Mouse (Mus musculus): ENCODE measurements at regions not wholly inside any gene's neighbourhood (a gene's known extent, or its start where the extent isn't known, plus 50 kb on each side); places are given as distances from the start of the nearest gene placed in this dataset.

DNA sequence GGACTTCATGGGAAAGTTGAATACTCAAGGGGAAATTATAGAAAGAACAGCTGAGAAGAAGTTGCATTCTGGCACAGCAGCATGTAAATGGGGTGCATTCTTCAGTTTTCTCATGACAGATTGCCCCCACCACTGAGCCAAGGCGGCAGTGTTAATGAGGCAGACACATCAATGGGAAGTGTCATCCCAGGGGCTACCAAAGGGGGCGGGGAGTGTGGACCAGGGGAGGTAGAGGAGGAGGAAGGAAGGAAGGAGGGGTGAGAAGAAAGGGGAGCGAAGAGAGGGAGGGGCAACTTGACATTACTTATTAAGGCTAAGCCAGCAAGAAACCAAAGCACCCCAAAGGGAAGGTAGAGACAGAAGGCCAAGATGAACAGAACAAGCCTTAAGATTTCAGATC is 419.4 kb upstream of the Atp11b start:
- Histone ChIP-seq H3K9ac (no peak overlapping the region), H3K4me2 (no peak overlapping the region), H3K9me3 (replicated peaks) (no peaks in the 10 kb centered on the region), H3K36me3 (no peaks in the 10 kb centered on the region), H3K4me1 (0 out of 2 replicates have a peak, but pooled peaks cover 5% of the 10 kb centered on the region), H3K27ac (no peak overlapping the region), H3K27me3 (peaks cover 12% of the 10 kb centered on the region; the same call in 1 of the 2 replicates), H3K4me3 (replicated peaks) (no peak overlapping the region)
- 45% methylated on average over 3 of the region's 3 CpGs for WGBS
- ATAC-seq (replicated peaks; ENCODE audit: low FRiP score): no peak

DNA sequence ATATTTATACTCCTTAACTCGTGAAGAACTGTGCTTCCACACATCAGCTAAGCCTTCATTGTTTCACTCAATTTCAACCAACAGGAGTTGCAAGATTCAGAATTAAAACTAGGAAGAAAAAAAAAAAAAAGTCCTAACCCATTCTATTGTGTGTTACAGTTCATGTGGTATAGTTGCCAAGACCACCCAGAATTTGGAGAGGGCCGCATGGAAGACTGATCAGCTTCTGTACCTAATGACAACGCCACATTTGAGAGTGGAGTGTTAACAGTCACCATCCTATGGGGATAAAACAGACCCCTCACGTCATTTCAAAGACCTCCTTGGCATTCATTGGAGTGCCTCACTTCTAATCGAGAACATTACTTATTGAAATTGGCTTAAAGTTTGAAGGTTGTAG is 418.1 kb upstream of the Atp11b start:
- H3K9ac ChIP-seq: no peak overlapping the region
- ATAC-seq (replicated peaks; ENCODE audit: low FRiP score): no peak
- no peak overlapping the region for H3K27ac ChIP-seq
- peaks cover 15% of the 10 kb centered on the region; the same call in 1 of the 2 replicates for H3K27me3 ChIP-seq
- H3K4me1 ChIP-seq: peaks cover 12% of the 10 kb centered on the region
- H3K9me3 ChIP-seq (replicated peaks): no peaks in the 10 kb centered on the region
- H3K4me3 ChIP-seq (replicated peaks): no peak overlapping the region
- no peak overlapping the region for H3K4me2 ChIP-seq
- WGBS: 60% methylated on average over 5 of the region's 5 CpGs
- no peaks in the 10 kb centered on the region for H3K36me3 ChIP-seq

DNA sequence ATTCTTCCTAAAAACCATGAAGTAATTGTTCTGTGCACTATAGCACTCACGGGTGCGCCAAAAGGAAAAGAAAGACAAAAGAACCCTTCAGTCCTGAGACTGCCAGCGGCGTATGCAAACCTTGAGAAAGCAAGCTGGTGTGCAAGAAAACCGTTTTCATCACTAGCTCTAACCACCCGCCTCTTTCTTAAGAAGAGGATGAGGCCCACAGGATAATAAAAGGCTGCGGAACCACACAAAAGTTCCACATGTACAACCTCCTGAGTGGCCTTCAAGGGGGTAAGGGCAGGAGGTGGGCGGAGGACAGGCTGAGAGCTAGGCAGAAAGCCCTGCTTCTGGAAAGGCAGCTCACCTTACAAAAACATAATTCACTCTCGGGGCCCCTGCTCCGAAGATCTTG is 413.4 kb upstream of the Atp11b start:
- peak overlapping the region; percentile 81 for H3K4me2 ChIP-seq
- peaks cover 20% of the 10 kb centered on the region for H3K4me1 ChIP-seq
- 0 out of 2 replicates have a peak overlapping the region, but pooled peaks have one; percentile 62 for H3K27ac ChIP-seq
- no peaks in the 10 kb centered on the region for H3K36me3 ChIP-seq
- peak; percentile 58 for ATAC-seq (replicated peaks; ENCODE audit: low FRiP score)
- whole genome bisulfite sequencing: 9% methylated on average over 10 of the region's 10 CpGs
- H3K9ac ChIP-seq: peak overlapping the region; percentile 44
- H3K9me3 ChIP-seq (replicated peaks): no peaks in the 10 kb centered on the region
- H3K27me3 ChIP-seq: peaks cover 3% of the 10 kb centered on the region; the same call in 1 of the 2 replicates
- H3K4me3 ChIP-seq (replicated peaks): peak overlapping the region; percentile 50

DNA sequence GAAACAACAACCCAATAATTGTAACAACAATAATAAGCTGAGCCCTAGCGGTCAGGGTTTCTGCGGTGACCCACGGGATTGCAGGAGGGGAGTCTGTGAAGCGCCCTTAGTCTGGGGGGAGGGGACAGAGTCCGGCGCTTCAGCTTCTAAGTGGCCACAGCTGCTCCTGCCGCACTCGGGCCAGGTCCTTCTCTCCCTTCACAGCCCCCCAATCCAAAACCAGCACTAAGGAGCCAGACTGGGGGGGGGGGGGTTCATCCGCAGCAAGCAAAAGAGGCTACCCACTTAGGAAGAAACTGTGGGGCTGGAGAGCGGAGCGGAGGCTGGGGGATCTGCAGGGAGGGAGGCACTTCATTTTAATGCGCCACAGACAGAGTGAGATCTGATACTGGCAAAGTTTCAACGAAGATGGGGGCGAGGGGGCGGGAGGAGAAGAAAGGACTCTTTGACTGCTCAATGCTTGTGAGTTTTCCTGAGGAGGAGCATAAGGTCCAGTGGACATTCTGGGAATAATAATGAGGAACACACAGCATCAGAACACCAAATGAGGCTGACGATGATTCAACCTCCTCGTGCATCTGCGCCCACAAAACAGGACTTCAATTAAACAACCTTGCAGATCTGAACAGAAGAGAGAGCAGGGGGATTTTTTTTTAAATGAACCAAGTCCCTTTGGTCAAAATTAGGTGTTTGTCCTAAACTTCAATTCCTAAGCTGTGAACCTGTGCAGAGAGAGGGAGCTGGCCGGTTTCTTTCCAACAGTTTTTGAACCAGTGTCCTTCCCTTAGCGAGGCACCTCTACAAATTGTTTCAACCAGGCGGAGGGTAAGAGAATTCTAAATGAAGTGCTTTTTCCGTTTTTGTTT is 412.7 kb upstream of the Atp11b start:
- H3K9ac ChIP-seq: peak overlapping the region; percentile 44
- peak; percentile 82 for ATAC-seq (replicated peaks; ENCODE audit: low FRiP score)
- peaks cover 20% of the 10 kb centered on the region for H3K4me1 ChIP-seq
- H3K36me3 ChIP-seq: no peaks in the 10 kb centered on the region
- H3K27me3 ChIP-seq: peaks cover 3% of the 10 kb centered on the region; the same call in 1 of the 2 replicates
- H3K27ac ChIP-seq: peak overlapping the region; percentile 62; the same call in 1 of the 2 replicates
- H3K4me2 ChIP-seq: peak overlapping the region; percentile 81
- peak overlapping the region; percentile 50 for H3K4me3 ChIP-seq (replicated peaks)
- H3K9me3 ChIP-seq (replicated peaks): no peaks in the 10 kb centered on the region
- 3% methylated on average over 22 of the region's 22 CpGs for WGBS

DNA sequence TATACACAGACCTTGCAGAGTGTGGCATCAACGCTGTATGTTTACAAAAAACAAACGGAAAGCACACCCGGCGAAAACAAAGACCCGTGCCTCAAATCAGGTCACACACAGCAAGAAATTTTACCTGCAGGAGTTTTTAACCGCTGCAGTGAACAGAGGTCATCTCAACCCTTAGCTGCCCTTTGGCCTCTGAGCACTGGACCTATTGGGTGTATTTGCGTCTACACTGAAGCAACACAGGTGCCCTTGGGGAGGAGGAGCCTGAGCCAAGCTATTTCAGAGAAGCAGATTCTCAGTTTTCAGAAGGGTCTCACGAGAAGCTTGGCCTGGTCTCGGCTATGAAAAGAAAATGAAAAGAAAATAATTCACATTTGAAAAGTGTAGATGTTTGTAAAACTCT is 412.1 kb upstream of the Atp11b start:
- H3K9me3 ChIP-seq (replicated peaks): no peaks in the 10 kb centered on the region
- peak overlapping the region; percentile 81 for H3K4me2 ChIP-seq
- no peak overlapping the region for H3K9ac ChIP-seq
- no peaks in the 10 kb centered on the region for H3K36me3 ChIP-seq
- ATAC-seq (replicated peaks; ENCODE audit: low FRiP score): no peak
- peaks cover 20% of the 10 kb centered on the region for H3K4me1 ChIP-seq
- peak overlapping the region; percentile 60; the same call in 1 of the 2 replicates for H3K27ac ChIP-seq
- H3K4me3 ChIP-seq (replicated peaks): peak overlapping the region; percentile 50; the same call in 1 of the 2 replicates
- peaks cover 3% of the 10 kb centered on the region; the same call in 1 of the 2 replicates for H3K27me3 ChIP-seq
- 14% methylated on average over 9 of the region's 9 CpGs for WGBS

DNA sequence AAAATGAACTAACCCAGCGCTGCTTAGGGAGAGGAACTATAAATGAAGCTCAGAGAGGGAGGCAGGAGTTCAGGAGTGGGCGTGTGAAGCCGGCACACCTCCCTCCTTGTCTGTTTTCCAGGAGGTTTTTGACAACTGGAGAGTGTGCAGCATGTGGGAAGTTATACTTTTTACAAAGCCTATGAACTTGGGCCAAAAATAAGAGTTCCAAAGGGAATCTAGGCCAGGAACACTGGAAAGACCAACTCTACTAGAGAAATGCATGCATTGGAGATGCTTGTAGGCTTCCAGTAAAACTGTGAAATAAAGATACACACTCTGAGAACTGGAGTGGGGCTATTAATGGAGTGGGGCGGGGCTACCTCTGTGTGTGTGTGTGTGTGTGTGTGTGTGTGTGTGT is 411.3 kb upstream of the Atp11b start:
- ATAC-seq (replicated peaks; ENCODE audit: low FRiP score): 0 out of 2 replicates have a peak, but pooled peaks have one; percentile 30
- Histone ChIP-seq H3K9ac (no peak overlapping the region), H3K27ac (no peak overlapping the region; the same call in 1 of the 2 replicates), H3K4me2 (no peak overlapping the region), H3K4me1 (peaks cover 20% of the 10 kb centered on the region), H3K36me3 (no peaks in the 10 kb centered on the region), H3K9me3 (replicated peaks) (no peaks in the 10 kb centered on the region), H3K27me3 (peaks cover 3% of the 10 kb centered on the region; the same call in 1 of the 2 replicates), H3K4me3 (replicated peaks) (no peak overlapping the region)
- 53% methylated on average over 4 of the region's 4 CpGs for WGBS

DNA sequence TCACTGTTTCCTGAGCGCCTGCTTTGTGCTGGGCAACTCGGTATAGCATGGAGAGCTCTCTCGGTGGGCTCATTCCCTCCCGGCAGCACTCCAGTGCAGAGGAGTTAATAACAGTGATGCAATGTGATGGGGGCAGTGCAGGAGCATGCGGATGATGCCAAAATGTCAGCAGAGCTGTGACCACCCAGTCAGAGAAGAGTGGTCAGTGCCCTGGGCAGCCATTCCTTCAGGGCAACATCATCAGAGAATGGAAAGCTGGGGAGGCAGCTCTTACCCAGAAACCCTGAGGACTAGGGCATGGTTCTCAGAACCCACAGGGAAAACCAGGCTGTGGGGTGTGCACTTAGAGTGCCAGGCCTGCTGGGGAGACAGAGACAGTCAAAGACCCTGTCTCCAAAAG is 410.0 kb upstream of the Atp11b start:
- Histone ChIP-seq H3K27me3 (peaks cover 3% of the 10 kb centered on the region; the same call in 1 of the 2 replicates), H3K4me2 (no peak overlapping the region), H3K4me1 (peaks cover 20% of the 10 kb centered on the region), H3K36me3 (no peaks in the 10 kb centered on the region), H3K27ac (no peak overlapping the region), H3K4me3 (replicated peaks) (no peak overlapping the region), H3K9me3 (replicated peaks) (no peaks in the 10 kb centered on the region), H3K9ac (no peak overlapping the region)
- no peak for ATAC-seq (replicated peaks; ENCODE audit: low FRiP score)
- 71% methylated on average over 5 of the region's 5 CpGs for WGBS

DNA sequence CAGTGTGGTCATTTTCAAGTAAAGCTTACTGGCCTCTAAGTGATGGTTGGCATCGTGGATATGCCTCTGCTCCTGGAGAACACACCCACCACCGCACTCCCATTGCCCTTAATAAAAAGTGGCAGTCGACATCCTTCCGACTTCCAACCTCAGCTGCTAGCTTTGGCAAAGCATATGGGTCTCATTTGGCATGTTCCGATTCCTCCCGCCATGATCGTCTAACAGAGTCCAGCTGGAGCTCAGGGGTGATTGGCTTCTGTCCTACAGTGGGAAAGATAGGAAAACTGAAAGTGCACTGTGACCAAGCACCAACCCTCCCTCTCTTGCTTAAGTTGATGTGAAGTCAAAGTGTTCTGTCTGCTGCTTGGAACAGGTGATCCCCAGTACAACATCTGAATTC is 404.8 kb upstream of the Atp11b start:
- Histone ChIP-seq H3K4me2 (no peak overlapping the region), H3K36me3 (no peaks in the 10 kb centered on the region), H3K9ac (no peak overlapping the region), H3K27me3 (no peaks in the 10 kb centered on the region), H3K4me3 (replicated peaks) (no peak overlapping the region), H3K4me1 (no peaks in the 10 kb centered on the region), H3K9me3 (replicated peaks) (no peaks in the 10 kb centered on the region), H3K27ac (no peak overlapping the region)
- no peak for ATAC-seq (replicated peaks; ENCODE audit: low FRiP score)
- WGBS: 81% methylated on average over 7 of the region's 7 CpGs

DNA sequence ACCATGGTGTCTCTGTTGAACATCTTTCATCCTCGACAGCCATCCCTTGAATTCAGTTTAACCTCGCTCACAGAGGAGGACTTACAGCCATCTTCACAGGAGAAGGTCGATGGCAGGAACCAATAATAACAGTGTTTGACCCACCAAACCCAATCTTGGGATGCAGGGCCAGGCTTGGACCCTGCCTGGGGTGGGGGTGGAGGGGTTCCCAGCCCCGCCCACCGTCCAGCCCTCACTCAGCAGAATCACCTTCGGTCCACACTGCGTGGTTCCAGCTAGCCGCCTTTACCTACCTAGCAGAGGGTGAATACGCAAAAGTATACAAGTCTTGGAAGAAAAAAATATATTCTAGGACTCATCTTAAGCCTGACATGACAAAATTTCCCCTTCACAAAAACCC is 400.5 kb upstream of the Atp11b start:
- WGBS: 83% methylated on average over 9 of the region's 9 CpGs
- Histone ChIP-seq H3K9me3 (replicated peaks) (no peaks in the 10 kb centered on the region), H3K4me3 (replicated peaks) (no peak overlapping the region), H3K9ac (no peak overlapping the region), H3K36me3 (no peaks in the 10 kb centered on the region), H3K4me2 (no peak overlapping the region), H3K4me1 (0 out of 2 replicates have a peak, but pooled peaks cover 5% of the 10 kb centered on the region), H3K27ac (no peak overlapping the region), H3K27me3 (no peaks in the 10 kb centered on the region)
- no peak for ATAC-seq (replicated peaks; ENCODE audit: low FRiP score)

DNA sequence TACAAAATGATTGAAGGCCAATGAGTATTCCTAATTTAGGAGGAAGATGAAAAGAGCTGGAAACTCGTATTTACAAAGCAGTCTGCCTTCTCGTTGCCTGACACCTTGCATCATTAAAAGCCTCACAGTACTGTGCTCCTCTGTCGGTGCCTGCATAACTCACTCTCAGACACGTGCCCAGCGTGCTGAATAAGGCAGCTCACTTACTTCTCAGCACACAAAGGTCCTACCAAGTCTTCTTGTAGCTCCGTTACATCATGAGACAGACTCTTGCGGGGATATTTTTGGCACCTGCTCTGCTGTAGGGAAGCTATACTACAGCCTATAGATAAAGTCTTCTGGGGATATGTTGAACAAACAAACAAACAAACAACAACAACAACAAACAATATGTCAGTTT is 400.0 kb upstream of the Atp11b start:
- Histone ChIP-seq H3K36me3 (no peaks in the 10 kb centered on the region), H3K4me2 (no peak overlapping the region), H3K4me1 (0 out of 2 replicates have a peak, but pooled peaks cover 5% of the 10 kb centered on the region), H3K27ac (no peak overlapping the region), H3K9me3 (replicated peaks) (no peaks in the 10 kb centered on the region), H3K9ac (no peak overlapping the region), H3K27me3 (no peaks in the 10 kb centered on the region), H3K4me3 (replicated peaks) (no peak overlapping the region)
- WGBS: 24% methylated on average over 7 of the region's 7 CpGs
- peak; percentile 61; the same call in 1 of the 2 replicates for ATAC-seq (replicated peaks; ENCODE audit: low FRiP score)

DNA sequence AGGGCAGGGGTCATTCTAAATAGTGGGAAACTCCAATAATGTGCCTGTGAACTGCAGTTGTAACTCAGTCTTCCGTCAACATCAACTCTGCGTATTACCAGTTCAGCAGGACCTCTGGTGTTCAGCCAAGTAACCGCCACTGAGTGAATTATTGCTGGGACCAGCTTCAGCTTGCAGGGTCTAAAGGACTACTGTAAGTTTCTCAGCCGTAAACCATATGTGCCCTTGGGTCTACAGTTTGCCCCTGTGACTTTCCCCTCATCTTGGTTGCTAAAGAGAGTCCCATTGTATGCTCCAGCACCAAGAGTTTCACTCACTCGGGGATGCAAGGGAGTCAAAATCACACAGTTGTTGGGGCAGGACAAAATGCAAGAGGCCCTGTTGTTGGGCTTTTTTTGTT is 399.6 kb upstream of the Atp11b start:
- Histone ChIP-seq H3K9me3 (replicated peaks) (no peaks in the 10 kb centered on the region), H3K36me3 (no peaks in the 10 kb centered on the region), H3K9ac (no peak overlapping the region), H3K4me2 (no peak overlapping the region), H3K27me3 (no peaks in the 10 kb centered on the region), H3K4me1 (0 out of 2 replicates have a peak, but pooled peaks cover 7% of the 10 kb centered on the region), H3K27ac (no peak overlapping the region), H3K4me3 (replicated peaks) (no peak overlapping the region)
- peak; percentile 70 for ATAC-seq (replicated peaks; ENCODE audit: low FRiP score)
- WGBS: 23% methylated on average over 5 of the region's 5 CpGs

DNA sequence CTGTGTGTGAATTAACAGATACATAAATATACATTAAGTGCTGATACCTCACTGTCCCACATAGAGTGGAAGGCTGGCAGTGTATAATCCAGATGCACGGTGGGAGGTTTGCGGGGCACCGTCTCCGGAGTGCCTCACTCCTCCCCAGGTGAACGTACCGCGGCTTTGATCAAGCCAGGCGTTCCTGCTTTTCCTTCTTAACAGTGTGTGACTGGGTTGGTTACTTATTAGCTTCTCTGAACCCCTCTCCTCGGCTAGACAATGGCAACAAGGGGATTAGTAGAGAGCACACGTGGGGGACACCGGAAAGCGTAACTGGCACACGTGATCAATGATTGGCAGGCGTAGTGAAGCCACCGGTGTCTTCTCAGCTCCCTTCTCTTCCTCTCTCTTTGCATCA is 396.8 kb upstream of the Atp11b start:
- Histone ChIP-seq H3K4me2 (0 out of 2 replicates have a peak overlapping the region, but pooled peaks have one; percentile 12), H3K4me3 (replicated peaks) (no peak overlapping the region)
- ATAC-seq (replicated peaks; ENCODE audit: low FRiP score): peak; percentile 80

More for the DNA sequence above, 396.8 kb upstream of the Atp11b start:
- H3K4me1 ChIP-seq: 0 out of 2 replicates have a peak, but pooled peaks cover 7% of the 10 kb centered on the region
- no peaks in the 10 kb centered on the region for H3K36me3 ChIP-seq
- H3K27me3 ChIP-seq: no peaks in the 10 kb centered on the region
- WGBS: 64% methylated on average over 15 of the region's 15 CpGs
- no peak overlapping the region for H3K9ac ChIP-seq
- no peaks in the 10 kb centered on the region for H3K9me3 ChIP-seq (replicated peaks)
- no peak overlapping the region for H3K27ac ChIP-seq
